Mouse (Mus musculus): ENCODE measurements around the gene Cdc6. TPM values are rescaled to one million over a fixed set of nuclear protein-coding genes. Genes with fewer than 3 reads are reported as not detected.
A peak's percentile ranks its signal among the peaks of the same experiment; 100 is the strongest.

Gene Cdc6
- total and polyA plus RNA-seq, 3 experiments: 56.9 to 104 (median 69.4) TPM

- TF ChIP-seq BHLHE40 (IDR thresholded peaks at IDR 0.05; ENCODE audit: borderline replicate concordance, low read depth, low read length): no peak
- peak; percentile 99 for TF ChIP-seq ELF1 (IDR thresholded peaks at IDR 0.05; ENCODE audit: low read depth, low read length)
- TF ChIP-seq KAT2A (conservative IDR thresholded peaks at IDR 0.05; ENCODE audit: low read depth, low read length): peak; percentile 90
- TF ChIP-seq POLR2AphosphoS2 (IDR thresholded peaks at IDR 0.05; ENCODE audit: low read length): peak; percentile 84
Measured at GRCm38 (mm10) chr11:98907437-98908173, at the start of gene Cdc6 (continued).

DNA sequence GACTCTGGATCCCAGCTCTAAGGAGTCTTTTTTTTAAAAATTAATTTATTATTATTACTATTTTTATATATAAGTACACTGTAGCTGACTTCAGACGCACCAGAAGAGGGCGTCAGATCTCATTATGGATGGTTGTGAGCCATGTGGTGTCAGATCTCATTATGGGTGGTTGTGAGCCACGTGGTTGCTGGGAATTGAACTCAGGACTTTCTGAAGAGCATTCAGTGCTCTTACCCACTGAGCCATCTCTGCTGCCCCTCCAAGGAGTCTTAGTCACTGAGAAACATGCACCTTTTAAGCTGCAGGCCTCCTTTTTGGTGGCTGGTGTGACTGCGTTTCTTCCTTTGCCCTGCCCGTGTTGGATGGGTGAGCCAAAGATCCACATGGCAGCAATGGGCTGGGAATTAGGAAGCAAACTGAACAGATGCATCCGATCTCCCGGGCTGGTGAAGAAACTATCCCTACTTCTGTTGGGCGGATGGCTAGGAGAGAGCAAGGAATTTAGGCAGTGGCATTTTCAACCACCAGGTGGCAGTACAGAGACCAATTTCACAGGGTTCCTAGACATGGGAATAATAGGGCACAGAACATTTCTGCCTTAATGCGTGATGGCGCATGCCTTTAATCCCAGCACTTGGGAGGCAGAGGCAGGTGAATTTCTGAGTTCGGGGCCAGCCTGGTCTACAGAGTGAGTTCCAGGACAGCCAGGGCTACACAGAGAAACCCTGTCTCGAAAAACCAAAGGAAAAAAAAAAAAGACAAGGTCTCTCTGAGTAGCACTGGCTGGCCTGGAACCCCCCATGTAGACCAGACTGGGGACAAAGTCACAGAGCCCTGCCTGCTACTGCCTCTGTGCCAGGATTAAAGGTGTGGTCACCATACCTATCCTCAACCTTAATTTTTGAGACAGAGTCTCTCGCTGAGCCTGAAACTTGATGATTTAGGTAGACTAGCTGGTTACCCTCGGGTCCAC is 48.6 kb upstream of the Cdc6 start:
- Histone ChIP-seq H3K27me3 (ENCODE audit: control insufficient read depth in 1 of 2, insufficient read depth in 2 of 2, low read length in 2 of 2) (no peaks in the 10 kb centered on the region), H3K4me1 (ENCODE audit: control insufficient read depth in 1 of 2, insufficient read depth in 2 of 2, low read length in 2 of 2) (peaks cover 4 to 12% of the 10 kb centered on the region in 2 experiments; a peak in 3 of 4 replicates), H3K36me3 (ENCODE audit: control insufficient read depth in 1 of 2, insufficient read depth in 2 of 2, low read length in 2 of 2) (peaks cover 0 to 8% of the 10 kb centered on the region in 2 experiments; a peak in 2 of 4 replicates), H3K9me3 (replicated peaks; ENCODE audit: insufficient read depth, low read length) (no peaks in the 10 kb centered on the region), H3K9ac (ENCODE audit: control insufficient read depth, low read depth, low read length, poor library complexity, severe bottlenecking) (peak overlapping the region; percentile 72), H3K79me2 (ENCODE audit: control insufficient read depth, insufficient read depth, low read length, poor library complexity) (peaks cover 4% of the 10 kb centered on the region), H3K4me3 (ENCODE audit: control insufficient read depth in 1 of 2, insufficient read depth in 1 of 2, low read depth in 2 of 2, low read length in 2 of 2) (peak overlapping the region; percentile 14 to 29), H3K27ac (ENCODE audit: control insufficient read depth, low read depth, low read length) (peak overlapping the region; percentile 70)
- DNase-seq (ENCODE audit: low read depth, low spot score): peak; percentile 94
- peak; percentile 95 for TF ChIP-seq MXI1 (IDR thresholded peaks at IDR 0.05; ENCODE audit: low read depth, low read length)
- TF ChIP-seq SMC3 (IDR thresholded peaks at IDR 0.05; ENCODE audit: low read depth, low read length): peak; percentile 92
- TF ChIP-seq TBP (IDR thresholded peaks at IDR 0.05; ENCODE audit: low read depth, low read length): peak; percentile 91
- peak; percentile 93 for TF ChIP-seq MAX (IDR thresholded peaks at IDR 0.05; ENCODE audit: low read length)
- TF ChIP-seq ZC3H11A (IDR thresholded peaks at IDR 0.05; ENCODE audit: low read depth, low read length): peak; percentile 66; the same call in 1 of the 2 replicates
- TF ChIP-seq NRF1 (IDR thresholded peaks at IDR 0.05; ENCODE audit: insufficient read depth, low read depth, low read length, poor library complexity, severe bottlenecking): no peak
- TF ChIP-seq POLR2A (IDR thresholded peaks at IDR 0.05; ENCODE audit: control insufficient read depth in 1 of 2, insufficient read depth in 1 of 2, low read depth in 1 of 2, low read length in 2 of 2, poor library complexity in 1 of 2): no peak
- TF ChIP-seq HCFC1 (IDR thresholded peaks at IDR 0.05; ENCODE audit: low read depth, low read length): 0 out of 2 replicates have a peak, but pooled peaks have one; percentile 16
- no peak for TF ChIP-seq CHD1 (IDR thresholded peaks at IDR 0.05; ENCODE audit: low read depth, low read length)
- TF ChIP-seq RCOR1 (IDR thresholded peaks at IDR 0.05; ENCODE audit: low read depth, low read length): no peak
- peak; percentile 63 to 85 (median 77) for TF ChIP-seq CTCF (IDR thresholded peaks at IDR 0.05 in 2 of 3, conservative IDR thresholded peaks at IDR 0.05 in 1 of 3; ENCODE audit: control insufficient read depth in 1 of 3, insufficient read depth in 1 of 3, low read depth in 2 of 3, low read length in 3 of 3, poor library complexity in 1 of 3, severe bottlenecking in 1 of 3)
- peak; percentile 63 for TF ChIP-seq RAD21 (IDR thresholded peaks at IDR 0.05; ENCODE audit: low read depth, low read length)
- no peak for TF ChIP-seq MAFK (IDR thresholded peaks at IDR 0.05; ENCODE audit: borderline replicate concordance, low read depth, low read length)
- TF ChIP-seq TCF12 (IDR thresholded peaks at IDR 0.05; ENCODE audit: low read depth, low read length): no peak
- no peak for TF ChIP-seq TAL1 (IDR thresholded peaks at IDR 0.05; ENCODE audit: low read length)
- TF ChIP-seq MYC (IDR thresholded peaks at IDR 0.05; ENCODE audit: low read depth, low read length): peak; percentile 99
- TF ChIP-seq SIN3A (IDR thresholded peaks at IDR 0.05; ENCODE audit: low read length): peak; percentile 74
- peak; percentile 72 for TF ChIP-seq USF1 (IDR thresholded peaks at IDR 0.05; ENCODE audit: low read depth, low read length)
- TF ChIP-seq ZNF384 (IDR thresholded peaks at IDR 0.05; ENCODE audit: low read depth, low read length): peak; percentile 74
- TF ChIP-seq EP300 (IDR thresholded peaks at IDR 0.05; ENCODE audit: low read depth in 1 of 2, low read length in 2 of 2): 0 out of 4 replicates have a peak, but pooled peaks of 1 of the 2 experiments have one; percentile 8

Data from MEL (cell line).